Mouse (Mus musculus) lung, postnatal 4 days (tissue): ENCODE data around the gene Themis3.
A peak's percentile ranks its signal among the peaks of the same experiment; 100 is the strongest.

Source experiments
- DNase-seq, 2 experiments: peaks; one replicate each; pipeline ENCODE4 v3.0.0; 2021

Gene Themis3

GRCm38 (mm10) chr17:66594435-66594834, at the start of gene Themis3:
Themis3 (minus strand) TSS chr17:66594621.
- DNase-seq = no peak

- DNase-seq = peak; percentile 31 to 84
These were observed 43.7 kb upstream of the Themis3 start for GRCm38 (mm10) chr17:66637951-66638722.

- DNase-seq = no peak
These were observed 25.7 kb upstream of the Themis3 start for GRCm38 (mm10) chr17:66619996-66620656.

GRCm38 (mm10) chr17:66619255-66619826, 24.9 kb upstream of the Themis3 start:
- no peak for DNase-seq

- no peak for DNase-seq
These were observed 15.6 kb upstream of the Themis3 start for GRCm38 (mm10) chr17:66610032-66610431.

GRCm38 (mm10) chr17:66604931-66605330, 10.5 kb upstream of the Themis3 start:
- no peak for DNase-seq

- no peak for DNase-seq
These were observed 6.8 kb upstream of the Themis3 start for GRCm38 (mm10) chr17:66601171-66601570.

- DNase-seq = no peak
These were observed 1.4 kb upstream of the Themis3 start for GRCm38 (mm10) chr17:66595867-66596266.

- no peak for DNase-seq
These were observed 835 bp upstream of the Themis3 start for GRCm38 (mm10) chr17:66595256-66595655.

- DNase-seq = peak; percentile 34 to 71
These were observed 3.9 kb downstream of the Themis3 start for GRCm38 (mm10) chr17:66590353-66591075.

- no peak for DNase-seq
These were observed 4.6 kb downstream of the Themis3 start for GRCm38 (mm10) chr17:66589864-66590263.

- no peak for DNase-seq
These were observed 7.7 kb downstream of the Themis3 start for GRCm38 (mm10) chr17:66586741-66587140.

- DNase-seq = peak in 1 of 2 experiments; percentile 57
These were observed 8.3 kb downstream of the Themis3 start for GRCm38 (mm10) chr17:66586078-66586477.

- no peak for DNase-seq
These were observed 13.4 kb downstream of the Themis3 start for GRCm38 (mm10) chr17:66580990-66581389.

GRCm38 (mm10) chr17:66578007-66578406, 16.4 kb downstream of the Themis3 start:
- peak; percentile 36 to 71 for DNase-seq

- DNase-seq = no peak
These were observed 16.9 kb downstream of the Themis3 start for GRCm38 (mm10) chr17:66577507-66577906.

GRCm38 (mm10) chr17:66572677-66573060, 21.8 kb downstream of the Themis3 start:
- peak in 1 of 2 experiments; percentile 54 for DNase-seq

GRCm38 (mm10) chr17:66571860-66572676, 22.4 kb downstream of the Themis3 start:
- DNase-seq = no peak

- peak; percentile 67 to 90 for DNase-seq
These were observed 30.2 kb downstream of the Themis3 start for GRCm38 (mm10) chr17:66564213-66564612.

- DNase-seq = no peak
These were observed 30.9 kb downstream of the Themis3 start for GRCm38 (mm10) chr17:66563551-66563950.

GRCm38 (mm10) chr17:66561380-66561779, 33.0 kb downstream of the Themis3 start:
- DNase-seq = no peak
